Mouse (Mus musculus) lung, embryonic 14.5 days (tissue): ENCODE data around the gene Nme8. TPM values are rescaled to one million over a fixed set of nuclear protein-coding genes. Genes with fewer than 3 reads are reported as not detected.

Source experiments
- ATAC-seq: fragments of 200-750 bp; cut with Nextera tagmentation; 2 replicates; pipeline ENCODE4 v1.8.0; 2017; ENCODE audit warnings: mild to moderate bottlenecking, moderate TSS enrichment, moderate library complexity; ENCODE audit not compliant: insufficient read depth
- DNase-seq: peaks from one replicate; pipeline ENCODE4 v3.0.0-alpha.2; 2015
- H3K27ac ChIP-seq: fragments of 300-500 bp; sonication (generic); 2 replicates; pipeline ENCODE4 v1.5.1; 2014; ENCODE audit warnings: low read depth, mild to moderate bottlenecking, moderate library complexity
- H3K27me3 ChIP-seq: fragments of 300-500 bp; sonication (generic); 2 replicates; pipeline ENCODE4 v1.6.1; 2014; ENCODE audit warnings: low read length, control low read depth; ENCODE audit not compliant: insufficient read depth
- H3K36me3 ChIP-seq: fragments of 300-500 bp; sonication (generic); 2 replicates; pipeline ENCODE4 v1.6.1; 2014; ENCODE audit warnings: control low read depth; ENCODE audit not compliant: insufficient read depth
- H3K4me1 ChIP-seq: fragments of 300-500 bp; sonication (generic); 2 replicates; pipeline ENCODE4 v1.6.1; 2014; ENCODE audit warnings: antibody characterized with exemption, control low read depth; ENCODE audit not compliant: insufficient read depth
- H3K4me2 ChIP-seq: fragments of 300-500 bp; sonication (generic); 2 replicates; pipeline ENCODE4 v1.6.1; 2014; ENCODE audit warnings: mild to moderate bottlenecking
- H3K4me3 ChIP-seq: fragments of 300-500 bp; sonication (generic); 2 replicates; pipeline ENCODE4 v1.5.1; 2014; ENCODE audit warnings: low read depth, low read length
- H3K9ac ChIP-seq: fragments of 300-500 bp; sonication (generic); 2 replicates; pipeline ENCODE4 v1.6.1; 2014
- H3K9me3 ChIP-seq: fragments of 300-500 bp; sonication (generic); 2 replicates; pipeline ENCODE4 v1.6.1; 2016; ENCODE audit warnings: low read depth, low read length, control low read depth
- CTCF ChIP-seq: IDR thresholded peaks from 2 replicates; pipeline ENCODE4 v1.5.1; 2016; ENCODE audit warnings: antibody characterized with exemption, low read depth
- WGBS: fragments of 180-500 bp; shearing (Covaris S2); extraction: QIAGEN DNeasy Blood & Tissue Kit; methylation state at CpG from one replicate; pipeline ENCODE4 v1.1.7; 2014; 5-methylcytosine and 5-hydroxymethylcytosine counted together
- polyA plus RNA-seq: library from polyadenylated mRNA; unstranded; fragments of >200 nt; fragmentation: Nextera tagmentation; extraction: Ambion mirVana; gene quantifications from 2 replicates; pipeline ENCODE4 v1.2.1, GENCODE M21; 2014

Gene Nme8
- polyA plus RNA-seq, 1 experiment from 2014 or later, result not detected

DNA sequence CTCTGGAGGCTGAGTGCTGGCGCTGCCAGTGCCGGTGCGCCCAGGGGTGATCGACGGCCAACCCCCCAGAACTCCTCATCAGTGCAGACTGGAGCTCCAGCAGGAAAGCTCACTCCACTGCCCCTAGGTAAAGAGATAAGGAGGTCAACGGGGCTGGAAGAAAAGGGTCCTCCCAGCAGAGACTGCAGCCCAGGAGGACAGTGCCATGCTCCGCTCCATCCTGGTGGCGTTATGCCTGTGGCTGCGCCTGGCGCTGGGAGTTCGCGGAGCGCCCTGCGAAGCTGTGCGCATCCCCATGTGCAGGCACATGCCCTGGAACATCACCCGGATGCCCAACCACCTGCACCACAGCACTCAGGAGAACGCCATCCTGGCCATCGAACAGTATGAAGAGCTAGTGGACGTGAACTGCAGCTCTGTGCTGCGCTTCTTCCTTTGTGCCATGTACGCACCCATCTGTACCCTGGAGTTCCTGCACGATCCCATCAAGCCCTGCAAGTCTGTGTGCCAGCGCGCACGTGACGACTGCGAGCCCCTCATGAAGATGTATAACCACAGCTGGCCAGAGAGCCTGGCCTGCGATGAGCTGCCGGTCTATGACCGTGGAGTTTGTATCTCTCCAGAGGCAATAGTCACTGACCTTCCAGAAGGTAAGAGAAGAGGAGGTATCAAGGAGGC lies 74.2 kb downstream of the Nme8 start:
- Histone ChIP-seq H3K4me3 (peak overlapping the region; percentile 43), H3K9me3 (no peaks in the 10 kb centered on the region), H3K4me2 (peak overlapping the region; percentile 91), H3K4me1 (0 out of 2 replicates have a peak, but pooled peaks cover 2% of the 10 kb centered on the region), H3K36me3 (no peaks in the 10 kb centered on the region), H3K27me3 (peaks cover 6% of the 10 kb centered on the region), H3K9ac (peak overlapping the region; percentile 50), H3K27ac (no peak overlapping the region)
- no peak for TF ChIP-seq CTCF
- DNase-seq (peak; percentile 17), ATAC-seq (peak; percentile 25; the same call in 1 of the 2 replicates)
- WGBS, result 14% methylated on average over 30 of the region's 30 CpGs

DNA sequence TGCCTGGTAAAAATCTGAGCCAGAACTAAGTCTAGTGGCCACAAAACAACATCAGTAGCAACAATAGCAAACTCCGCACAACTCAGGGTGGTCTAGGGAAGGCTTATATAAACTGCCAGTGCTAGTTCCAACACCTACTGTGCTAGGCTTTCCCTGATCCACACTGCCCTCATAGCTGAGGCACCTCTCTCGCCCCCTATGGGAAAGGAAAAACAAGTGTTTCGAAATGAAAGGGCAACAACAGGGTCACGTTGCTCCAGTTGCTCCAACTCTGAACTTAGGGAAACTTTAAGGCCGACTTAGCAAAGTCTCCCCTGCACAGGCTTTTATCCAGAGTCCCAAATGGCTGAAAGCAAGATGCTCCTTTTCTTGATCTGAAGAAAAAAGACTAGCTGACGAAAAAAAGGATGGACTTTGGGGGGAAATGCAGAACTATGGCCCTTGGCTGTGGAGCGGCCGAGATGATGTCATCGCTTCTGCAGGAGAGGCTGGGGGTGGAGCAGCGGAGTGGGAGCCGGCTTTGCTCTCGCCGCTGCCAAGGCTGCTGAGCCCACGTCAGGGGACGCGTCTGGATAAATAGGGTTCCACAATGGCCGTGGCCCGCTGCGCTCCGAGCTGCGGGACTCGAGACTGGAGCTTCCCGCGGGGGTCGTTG lies 74.9 kb downstream of the Nme8 start, which contains the start of gene Sfrp4:
Sfrp4 (plus strand) TSS at position 532 of the 655 bp plus-strand sequence.
- H3K9ac ChIP-seq, result peak within 1 kb of the TSS; percentile 50
- peak within 1 kb of the TSS; percentile 43 for H3K4me3 ChIP-seq
- peak; percentile 82 for ATAC-seq
- TF ChIP-seq CTCF, result peak; percentile 54
- H3K9me3 ChIP-seq, result no peaks in the 10 kb centered on the region
- H3K27ac ChIP-seq, result no peak within 1 kb of the TSS
- peak; percentile 83 for DNase-seq
- 0 out of 2 replicates have a peak, but pooled peaks cover 2% of the 10 kb centered on the region for H3K4me1 ChIP-seq
- H3K36me3 ChIP-seq, result no peaks in the 10 kb centered on the region
- 3% methylated on average over 25 of the region's 25 CpGs for WGBS
- H3K4me2 ChIP-seq, result peak within 1 kb of the TSS; percentile 91
- H3K27me3 ChIP-seq, result peaks cover 6% of the 10 kb centered on the region

DNA sequence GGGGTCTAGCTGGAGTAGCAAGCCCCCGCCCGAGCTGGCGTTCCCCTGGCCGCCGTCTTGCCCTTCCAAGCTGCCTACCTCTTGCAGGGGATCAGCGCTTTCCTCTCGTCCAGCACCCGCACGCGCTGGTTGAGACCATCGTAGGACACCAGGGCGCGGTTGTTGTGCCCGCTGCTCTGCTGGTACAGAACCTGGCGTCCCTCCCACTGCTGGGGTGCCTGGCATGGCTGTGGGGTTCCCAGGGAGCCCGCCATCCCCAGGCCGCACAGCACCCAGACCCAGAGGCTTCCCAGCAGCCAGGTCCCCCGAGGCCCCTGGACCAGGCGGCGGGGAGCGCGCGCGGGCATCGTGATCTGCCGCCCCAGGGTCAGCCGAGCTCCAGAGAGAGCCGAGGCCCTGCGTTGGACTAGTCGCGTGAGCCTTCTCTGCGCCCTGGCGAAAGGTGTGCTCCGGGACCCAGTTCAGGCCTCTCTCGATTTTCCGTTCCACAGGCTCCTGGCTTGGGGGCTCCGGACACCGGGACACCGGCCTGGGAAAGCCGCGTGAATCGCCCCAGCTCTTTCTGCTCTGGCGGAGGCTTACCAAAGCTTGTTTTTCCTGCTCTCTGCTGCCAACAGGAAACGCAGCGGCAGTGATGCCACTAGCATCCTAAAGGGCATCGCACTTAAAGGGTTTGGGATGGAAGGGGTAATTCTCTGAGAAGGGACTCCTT lies 78.2 kb downstream of the Nme8 start, which contains the start of gene Epdr1:
Epdr1 (minus strand) TSS at position 712 of the 712 bp plus-strand sequence.
- peak; percentile 88 for DNase-seq
- H3K27me3 ChIP-seq, result peaks cover 6% of the 10 kb centered on the region
- H3K4me2 ChIP-seq, result peak within 1 kb of the TSS; percentile 96
- WGBS, result under 1% methylated on average over 46 of the region's 46 CpGs
- peak within 1 kb of the TSS; percentile 48; the same call in 1 of the 2 replicates for H3K27ac ChIP-seq
- H3K36me3 ChIP-seq, result no peaks in the 10 kb centered on the region
- H3K9ac ChIP-seq, result peak within 1 kb of the TSS; percentile 85
- peak; percentile 71 for TF ChIP-seq CTCF
- H3K9me3 ChIP-seq, result no peaks in the 10 kb centered on the region
- peak within 1 kb of the TSS; percentile 66 for H3K4me3 ChIP-seq
- peak; percentile 82 for ATAC-seq
- H3K4me1 ChIP-seq, result 0 out of 2 replicates have a peak, but pooled peaks cover 2% of the 10 kb centered on the region

DNA sequence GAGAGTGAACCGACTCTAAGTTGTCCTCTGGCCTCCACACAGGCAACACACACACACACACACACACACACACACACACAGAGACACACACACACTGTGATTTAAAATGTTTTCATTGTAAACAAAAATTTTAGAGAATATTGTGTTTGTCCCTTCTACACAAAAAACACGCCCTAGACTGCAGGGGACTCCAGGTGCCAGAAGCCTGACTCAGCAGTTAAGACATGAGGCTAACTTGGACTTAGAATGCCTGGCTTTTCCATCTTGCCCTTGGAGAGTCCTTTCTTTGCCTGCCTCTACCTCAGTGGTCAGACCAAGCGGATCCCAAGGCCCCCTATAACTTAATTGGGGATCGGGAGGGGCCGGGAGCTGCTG lies 78.8 kb downstream of the Nme8 start:
- ATAC-seq (peak; percentile 29), DNase-seq (peak; percentile 49)
- no peak overlapping the region; the same call in 1 of the 2 replicates for H3K27ac ChIP-seq
- peak overlapping the region; percentile 85 for H3K9ac ChIP-seq
- H3K27me3 ChIP-seq, result peaks cover 6% of the 10 kb centered on the region
- TF ChIP-seq CTCF, result no peak
- no peaks in the 10 kb centered on the region for H3K36me3 ChIP-seq
- WGBS, result 5% methylated on average over 5 of the region's 5 CpGs
- peak overlapping the region; percentile 96 for H3K4me2 ChIP-seq
- no peaks in the 10 kb centered on the region for H3K9me3 ChIP-seq
- H3K4me3 ChIP-seq, result peak overlapping the region; percentile 66
- H3K4me1 ChIP-seq, result 0 out of 2 replicates have a peak, but pooled peaks cover 2% of the 10 kb centered on the region

DNA sequence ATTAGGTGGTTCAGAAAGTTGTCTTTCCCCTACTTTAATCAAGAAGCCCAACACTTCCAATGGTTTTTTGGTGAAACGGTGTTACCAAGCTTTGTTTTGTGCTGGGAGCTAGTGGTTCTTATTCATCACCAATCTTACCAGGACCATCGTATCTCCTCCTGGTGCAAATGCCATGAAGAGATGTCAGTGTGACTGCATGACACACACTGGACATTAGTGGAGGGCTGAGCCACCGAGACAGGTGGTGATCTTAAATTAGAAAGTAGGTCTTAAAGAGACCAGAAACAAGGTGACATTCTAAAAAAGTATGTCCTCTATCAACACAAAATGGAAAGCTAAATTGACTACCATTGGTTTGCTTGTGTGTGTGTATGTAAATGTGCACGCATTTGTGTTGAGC lies 79.5 kb downstream of the Nme8 start:
- H3K9me3 ChIP-seq, result no peaks in the 10 kb centered on the region
- no peak overlapping the region for H3K27ac ChIP-seq
- H3K4me3 ChIP-seq, result peak overlapping the region; percentile 66; the same call in 1 of the 2 replicates
- no peak for ATAC-seq
- H3K9ac ChIP-seq, result no peak overlapping the region
- peak overlapping the region; percentile 96 for H3K4me2 ChIP-seq
- 94% methylated on average over 4 of the region's 4 CpGs for WGBS
- H3K36me3 ChIP-seq, result no peaks in the 10 kb centered on the region
- no peak for TF ChIP-seq CTCF
- H3K4me1 ChIP-seq, result no peaks in the 10 kb centered on the region
- no peak for DNase-seq
- no peaks in the 10 kb centered on the region for H3K27me3 ChIP-seq

DNA sequence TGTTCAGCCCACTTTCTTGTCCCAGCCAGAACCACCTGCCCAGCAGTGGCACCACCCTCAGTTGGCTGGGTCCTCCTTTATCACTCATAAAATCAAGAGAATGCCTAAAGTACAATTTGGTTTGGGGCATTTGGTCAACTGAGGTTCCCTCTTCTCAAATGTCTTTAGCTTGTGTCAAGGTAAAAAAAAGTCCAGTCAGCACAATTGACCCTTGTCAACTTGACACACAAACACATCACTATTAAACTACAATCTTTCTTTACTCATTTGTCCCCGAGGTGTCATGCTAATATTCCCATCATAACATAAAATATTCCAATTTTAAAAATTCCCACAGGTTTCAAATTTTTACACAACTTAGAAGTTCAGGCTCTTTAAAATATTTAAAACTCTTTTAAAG lies 83.3 kb downstream of the Nme8 start:
- H3K4me3 ChIP-seq, result no peak overlapping the region
- no peak overlapping the region for H3K9ac ChIP-seq
- H3K36me3 ChIP-seq, result no peaks in the 10 kb centered on the region
- no peaks in the 10 kb centered on the region for H3K9me3 ChIP-seq
- ATAC-seq (no peak), DNase-seq (no peak)
- no peak overlapping the region for H3K27ac ChIP-seq
- WGBS, result 83% methylated on average over 1 of the region's 1 CpGs
- TF ChIP-seq CTCF, result no peak
- H3K4me1 ChIP-seq, result no peaks in the 10 kb centered on the region
- no peak overlapping the region for H3K4me2 ChIP-seq
- no peaks in the 10 kb centered on the region for H3K27me3 ChIP-seq
